Mouse (Mus musculus): ENCODE data around the gene Gjb3. TPM values are rescaled to one million over a fixed set of nuclear protein-coding genes. Genes with fewer than 3 reads are reported as not detected.

Gjb3 gene
- polyA plus RNA-seq (2015; fragmentation: Nextera tagmentation; extraction: Ambion mirVana), result 0.33 and 0.89 TPM in 2 replicates

DNA sequence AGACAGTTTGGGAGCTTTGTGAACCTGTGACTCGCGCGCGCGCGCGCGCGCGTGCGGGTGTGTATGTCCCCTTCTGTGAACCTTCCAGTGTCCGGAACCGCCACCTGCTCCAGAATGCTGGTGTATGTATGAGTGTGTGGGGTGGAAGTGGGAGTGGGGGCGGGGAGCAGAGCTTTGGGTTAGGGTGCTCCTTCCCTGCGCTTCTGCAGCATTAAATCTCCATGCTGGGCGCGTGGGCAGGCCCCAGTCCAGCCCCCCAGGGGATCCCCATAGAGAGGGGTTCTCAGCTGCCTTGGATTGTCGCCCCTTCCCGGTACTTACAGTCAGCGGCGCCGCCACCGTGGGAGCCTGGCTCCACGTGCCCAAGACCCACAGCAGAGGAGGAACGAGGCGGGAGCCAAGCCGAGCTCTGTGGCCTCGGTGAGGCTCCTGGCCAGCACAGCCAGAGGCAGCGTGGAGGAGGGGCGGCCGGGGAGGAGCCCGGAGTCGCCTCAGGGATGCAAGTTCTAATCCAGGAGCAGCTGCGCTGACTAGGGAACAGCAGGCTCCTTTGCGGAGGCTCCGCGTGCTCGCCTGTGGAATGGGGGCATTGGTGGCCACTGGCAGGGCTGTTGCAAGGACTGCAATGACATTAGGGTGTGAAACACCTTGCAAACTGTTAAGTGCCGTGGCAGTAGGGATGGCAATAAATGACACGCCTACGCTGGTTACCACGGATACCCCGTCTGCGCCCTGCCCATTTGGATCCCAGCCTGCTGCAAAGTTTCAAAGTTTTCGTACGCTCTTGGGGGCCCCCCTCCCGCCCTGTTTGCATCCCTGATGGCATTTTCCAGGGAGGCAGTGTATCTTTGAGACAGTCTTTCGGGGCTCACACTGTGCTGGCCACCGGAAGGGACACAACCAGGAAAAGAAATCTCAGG, at the start of gene Gjb3:
Gjb3 (minus strand) TSS at position 664 of the 920 bp plus-strand sequence.

DNA sequence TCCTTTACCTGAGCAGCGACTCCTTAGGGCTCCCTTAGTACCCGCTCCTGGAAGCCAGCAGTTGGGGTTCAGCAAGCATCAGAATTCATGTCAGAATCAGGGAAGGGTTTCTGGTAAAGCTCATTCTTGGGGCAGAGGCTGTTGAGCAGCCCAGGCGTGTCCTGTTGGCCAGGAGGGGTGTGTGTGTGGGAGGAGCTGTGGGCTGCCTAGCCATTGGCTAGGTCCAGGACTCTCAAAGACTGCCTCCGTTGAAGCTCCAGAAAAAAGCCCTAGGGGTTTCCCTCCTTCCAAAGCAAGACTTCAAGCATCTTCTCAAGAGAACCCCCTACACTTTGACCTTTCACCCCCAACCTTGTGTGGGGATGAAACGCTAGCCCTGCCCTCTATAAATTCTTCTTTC, 27.4 kb upstream of the Gjb3 start, which contains the start of gene Gjb5:
Gjb5 (minus strand) TSS at position 164 of the 400 bp plus-strand sequence.

DNA sequence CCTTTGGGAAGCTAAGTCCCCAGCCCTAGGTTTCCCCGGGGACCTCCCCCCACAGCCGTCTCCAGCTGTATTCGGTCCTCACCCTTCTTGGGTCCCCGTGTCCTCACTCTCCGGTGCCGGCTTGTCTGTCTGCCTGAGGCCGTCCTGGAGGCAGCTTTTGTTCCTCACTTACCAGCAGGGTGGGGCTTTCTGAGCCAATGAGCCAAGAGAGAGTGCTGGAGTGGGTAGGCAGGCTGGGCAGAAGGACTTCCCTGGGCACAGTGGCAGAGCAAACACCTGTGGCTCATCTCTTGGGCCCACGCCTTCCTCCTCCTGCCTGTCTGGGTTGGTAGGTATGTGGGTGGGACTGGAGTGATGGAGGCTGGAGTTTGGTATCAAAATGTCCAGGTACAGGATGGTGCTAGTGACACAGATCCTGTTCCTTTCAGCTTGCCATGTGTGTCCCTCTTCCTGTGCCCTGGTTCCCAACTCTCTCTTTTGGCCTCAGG, 23.4 kb upstream of the Gjb3 start, which contains the start of gene Gjb4:
Gjb4 (minus strand) TSS at position 131 of the 488 bp plus-strand sequence.

DNA sequence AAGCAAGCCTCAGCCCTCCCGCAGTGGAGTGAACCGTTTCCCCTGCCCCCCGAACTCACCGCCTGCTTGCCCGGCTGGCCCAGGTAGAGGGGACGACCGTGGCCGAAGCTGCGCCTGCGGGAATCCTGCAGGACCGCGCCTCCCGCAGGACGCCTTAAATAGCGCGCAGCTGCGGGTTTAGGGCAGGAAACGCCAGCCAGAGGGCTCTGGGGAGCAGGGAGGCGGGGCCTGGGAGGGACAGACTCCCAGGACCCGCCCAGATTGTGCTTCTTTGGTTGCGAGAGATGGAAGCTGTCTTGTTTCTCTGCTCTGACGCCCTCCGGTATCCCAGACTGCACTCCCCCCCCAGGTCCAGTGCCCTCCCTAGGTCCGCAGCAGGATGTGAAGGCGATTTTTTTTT, 16.8 kb downstream of the Gjb3 start, which contains the start of gene Gja4:
Gja4 (minus strand) TSS at position 179 of the 400 bp plus-strand sequence.

Other genes with a start within 250 kb of the Gjb3 start
- 15.5 and 16.3 TPM in 2 replicates for gene Tmem35b, start 207.2 kb downstream of the Gjb3 start, polyA plus RNA-seq (2015; fragmentation: Nextera tagmentation; extraction: Ambion mirVana)
- gene Dlgap3, start 161.6 kb downstream of the Gjb3 start, polyA plus RNA-seq (2015; fragmentation: Nextera tagmentation; extraction: Ambion mirVana), result 37.0 and 38.5 TPM in 2 replicates
- gene Smim12, start 87.1 kb downstream of the Gjb3 start, polyA plus RNA-seq (2015; fragmentation: Nextera tagmentation; extraction: Ambion mirVana), result 77.2 and 79.4 TPM in 2 replicates
- gene Gja4, start 16.8 kb downstream of the Gjb3 start, polyA plus RNA-seq (2015; fragmentation: Nextera tagmentation; extraction: Ambion mirVana), result 17.3 and 19.8 TPM in 2 replicates
- gene Gjb4, start 23.2 kb upstream of the Gjb3 start, polyA plus RNA-seq (2015; fragmentation: Nextera tagmentation; extraction: Ambion mirVana), result 0.25 TPM in 1 of 2 replicates, not detected in the other
- gene Gjb5, start 27.3 kb upstream of the Gjb3 start, polyA plus RNA-seq (2015; fragmentation: Nextera tagmentation; extraction: Ambion mirVana), result 0.52 and 2.2 TPM in 2 replicates